ENCODE assay signal across 19 mouse cellular contexts in the genomic region with DNA sequence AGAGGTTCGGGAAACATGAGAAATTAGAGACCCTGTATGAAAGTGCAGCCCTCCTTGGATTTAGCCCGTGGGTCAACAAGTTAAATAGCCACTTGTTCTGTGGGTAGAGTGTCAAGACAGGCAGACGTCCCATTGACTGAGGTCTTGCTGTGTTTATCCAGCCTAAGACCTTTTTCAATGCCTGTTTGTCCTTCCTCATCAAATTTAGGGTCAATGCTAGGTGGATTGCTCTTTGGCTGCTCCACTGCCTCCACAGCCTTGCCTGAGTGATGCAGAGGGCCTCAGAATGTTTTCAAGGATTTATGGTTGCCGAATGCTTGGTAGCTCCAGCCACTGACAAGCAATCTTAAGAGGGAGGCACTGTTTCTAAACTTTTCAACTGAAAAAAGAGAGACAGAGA. TPM values are rescaled to one million over a fixed set of nuclear protein-coding genes. Genes with fewer than 3 reads are reported as not detected.
DNase-seq lines count a peak whose midpoint lies in the region; ATAC-seq and TF ChIP-seq lines count a peak whose summit lies in the region.
"Had no signal": no experiment of that assay in that cellular context is flagged by ENCODE, and none has a peak within 500 bp of the region (broad histone marks: within the 10 kb centered on the region; RNA-seq: fewer than 3 reads in every experiment).

No protein-coding gene starts in this region.

- H3K4me3 ChIP-seq in cerebellum, adult 2 months (replicated peaks; ENCODE audit: insufficient read depth, low read depth, low read length): no peak overlapping the region
- H3K4me3 ChIP-seq in forebrain, embryonic 14.5 days (ENCODE audit: low read depth, low read length): no peak overlapping the region
- peak overlapping the region; percentile 35 for H3K4me3 ChIP-seq in hindbrain, postnatal 0 days (ENCODE audit: low read length)
- no peak overlapping the region for H3K4me3 ChIP-seq in thymus, adult 2 months (ENCODE audit: control insufficient read depth, insufficient read depth, low read length)
- H3K4me3 ChIP-seq: intestine, embryonic 15.5 days; limb, embryonic 13.5 days had no signal

- no peak for TF ChIP-seq CTCF in cerebellum, adult 2 months (IDR thresholded peaks at IDR 0.05; ENCODE audit: borderline replicate concordance, insufficient read depth, low read depth, low read length)
- no peak for TF ChIP-seq CTCF in hindbrain, postnatal 0 days (IDR thresholded peaks at IDR 0.05; ENCODE audit: low read depth)
- no peak for TF ChIP-seq CTCF in thymus, adult 2 months (IDR thresholded peaks at IDR 0.05; ENCODE audit: borderline replicate concordance, control insufficient read depth, extremely low read depth, insufficient read depth, low read length, poor library complexity)

- no peaks in the 10 kb centered on the region for H3K27me3 ChIP-seq in cerebellum, adult 2 months (ENCODE audit: control insufficient read depth, insufficient read depth, low read length)
- H3K27me3 ChIP-seq in forebrain, embryonic 14.5 days (replicated peaks; ENCODE audit: control insufficient read depth, insufficient read depth, low read length): peaks cover 81% of the 10 kb centered on the region
- peaks cover 31% of the 10 kb centered on the region; the same call in 1 of the 2 replicates for H3K27me3 ChIP-seq in hindbrain, postnatal 0 days (ENCODE audit: insufficient read depth, low read length)
- peaks cover 2% of the 10 kb centered on the region; the same call in 1 of the 2 replicates for H3K27me3 ChIP-seq in thymus, adult 2 months (ENCODE audit: control insufficient read depth, insufficient read depth, low read length)

- peak overlapping the region; percentile 70 for H3K9ac ChIP-seq in forebrain, embryonic 14.5 days (ENCODE audit: low read length)
- H3K9ac ChIP-seq in hindbrain, postnatal 0 days (replicated peaks; ENCODE audit: low read length): peak overlapping the region; percentile 47
- H3K9ac ChIP-seq: intestine, embryonic 15.5 days; limb, embryonic 13.5 days had no signal

- H3K9me3 ChIP-seq in forebrain, embryonic 14.5 days (replicated peaks; ENCODE audit: control insufficient read depth, low read length): no peaks in the 10 kb centered on the region
- H3K9me3 ChIP-seq in hindbrain, postnatal 0 days (ENCODE audit: low read length): no peaks in the 10 kb centered on the region
- H3K9me3 ChIP-seq: intestine, embryonic 15.5 days; limb, embryonic 13.5 days had no signal

- 53% methylated on average over 4 of the region's 4 CpGs for WGBS in cerebellum, adult 2 months
- WGBS in forebrain, embryonic 14.5 days: 38% methylated on average over 4 of the region's 4 CpGs
- 23% methylated on average over 4 of the region's 4 CpGs for WGBS in hindbrain, postnatal 0 days
- 21% methylated on average over 4 of the region's 4 CpGs for WGBS in thymus, adult 2 months

- no peaks in the 10 kb centered on the region for H3K36me3 ChIP-seq in forebrain, embryonic 14.5 days (ENCODE audit: control insufficient read depth, insufficient read depth, low read length)
- H3K36me3 ChIP-seq in hindbrain, postnatal 0 days (ENCODE audit: insufficient read depth, low read length): no peaks in the 10 kb centered on the region
- H3K36me3 ChIP-seq in thymus, adult 2 months (ENCODE audit: control insufficient read depth, insufficient read depth, low read length): no peaks in the 10 kb centered on the region
- H3K36me3 ChIP-seq: intestine, embryonic 15.5 days; limb, embryonic 13.5 days had no signal

- H3K4me1 ChIP-seq in cerebellum, adult 2 months (ENCODE audit: control insufficient read depth, insufficient read depth, low read length): peaks cover 22% of the 10 kb centered on the region
- no peaks in the 10 kb centered on the region for H3K4me1 ChIP-seq in forebrain, embryonic 14.5 days (ENCODE audit: control insufficient read depth, insufficient read depth, low read length)
- no peaks in the 10 kb centered on the region; the same call in 1 of the 2 replicates for H3K4me1 ChIP-seq in hindbrain, postnatal 0 days (ENCODE audit: insufficient read depth, low read length)
- H3K4me1 ChIP-seq in thymus, adult 2 months (replicated peaks; ENCODE audit: control insufficient read depth, insufficient read depth, low read length): no peaks in the 10 kb centered on the region
- H3K4me1 ChIP-seq: intestine, embryonic 15.5 days; limb, embryonic 13.5 days had no signal

- no peak for TF ChIP-seq POLR2A in cerebellum, adult 2 months (IDR thresholded peaks at IDR 0.05; ENCODE audit: borderline replicate concordance, insufficient read depth, low read length)
- TF ChIP-seq POLR2A in thymus, adult 2 months (IDR thresholded peaks at IDR 0.05; ENCODE audit: control insufficient read depth, extremely low read depth, insufficient read depth, low read length, poor library complexity): no peak

- DNase-seq in cerebellum, adult 2 months: no peak
- no peak for DNase-seq in forebrain, embryonic 14.5 days (ENCODE audit: low spot score)
- DNase-seq in hindbrain, postnatal 0 days (ENCODE audit: low spot score): no peak
- DNase-seq in neural tube, embryonic 10.5 days (ENCODE audit: extremely low spot score, low spot score): peak; percentile 23
- no peak for DNase-seq in thymus, adult 2 months
- DNase-seq in adrenal gland, postnatal 25 days: no peak
- DNase-seq in testis, postnatal 14 days (ENCODE audit: low spot score): no peak
- DNase-seq: adrenal gland, postnatal 10 days; gastrocnemius, postnatal 10 days; heart, postnatal 10 days; right cerebral cortex, postnatal 25 days; thymus, postnatal 25 days had no signal

- ATAC-seq in cerebellum, adult (ENCODE audit: insufficient number of reproducible peaks, low FRiP score, low TSS enrichment): no peak
- no peak for ATAC-seq in forebrain, embryonic 14.5 days
- ATAC-seq in hindbrain, postnatal 0 days: no peak
- ATAC-seq: intestine, embryonic 15.5 days had no signal

- H3K27ac ChIP-seq in cerebellum, adult 2 months (ENCODE audit: insufficient read depth, low read length): peak overlapping the region; percentile 96
- H3K27ac ChIP-seq in forebrain, embryonic 14.5 days (ENCODE audit: low read depth, low read length): peak overlapping the region; percentile 89
- H3K27ac ChIP-seq in hindbrain, postnatal 0 days: peak overlapping the region; percentile 95
- H3K27ac ChIP-seq in thymus, adult 2 months (ENCODE audit: control insufficient read depth, insufficient read depth, low read length): no peak overlapping the region
- H3K27ac ChIP-seq: intestine, embryonic 15.5 days; limb, embryonic 13.5 days; macrophage had no signal

- peak overlapping the region; percentile 44 for H3K4me2 ChIP-seq in forebrain, embryonic 14.5 days (ENCODE audit: low read length)
- peak overlapping the region; percentile 62 for H3K4me2 ChIP-seq in hindbrain, postnatal 0 days (ENCODE audit: low read depth, low read length)
- H3K4me2 ChIP-seq: intestine, embryonic 15.5 days; limb, embryonic 13.5 days had no signal

RNA-seq across cellular contexts. Expression of a gene that starts 6.0 kb away (rescaled TPM):
- 1,121 and 1,289 TPM in 2 replicates for polyA plus RNA-seq in cerebellum, adult 2 months (2012; rRNA removed)
- 14.4 and 14.8 TPM in 2 replicates for polyA plus RNA-seq in forebrain, embryonic 14.5 days (2014; fragmentation: Nextera tagmentation; extraction: Ambion mirVana)
- total RNA-seq in hindbrain, postnatal 0 days (2014; rRNA removed): 281 and 342 TPM in 2 replicates
- polyA plus RNA-seq in hindbrain, postnatal 0 days (2015; fragmentation: Nextera tagmentation; extraction: Ambion mirVana): 19.7 and 21.5 TPM in 2 replicates
- 0.19 and 0.28 TPM in 2 replicates for polyA plus RNA-seq in thymus, adult 2 months (2012; rRNA removed)
- total RNA-seq in adrenal gland, postnatal 25 days (2021): not detected in 2 replicates
- total RNA-seq: common myeloid progenitor, adult 5-6 weeks had no signal
- polyA plus RNA-seq: intestine, embryonic 15.5 days; kidney, embryonic 16.5 days; macrophage had no signal

RNA-seq across cellular contexts. Expression of a gene that starts 9.4 kb away (rescaled TPM):
- polyA plus RNA-seq in cerebellum, adult 2 months (2012; rRNA removed): 37.4 and 45.3 TPM in 2 replicates
- polyA plus RNA-seq in forebrain, embryonic 14.5 days (2014; fragmentation: Nextera tagmentation; extraction: Ambion mirVana): 45.1 and 56.3 TPM in 2 replicates
- 107 and 144 TPM in 2 replicates for total RNA-seq in hindbrain, postnatal 0 days (2014; rRNA removed)
- 51.0 and 58.2 TPM in 2 replicates for polyA plus RNA-seq in hindbrain, postnatal 0 days (2015; fragmentation: Nextera tagmentation; extraction: Ambion mirVana)
- polyA plus RNA-seq in thymus, adult 2 months (2012; rRNA removed): not detected in 2 replicates
- not detected in 2 replicates for total RNA-seq in adrenal gland, postnatal 25 days (2021)
- total RNA-seq: adrenal gland, postnatal 10 days; common myeloid progenitor, adult 5-6 weeks; heart, postnatal 10 days had no signal
- polyA plus RNA-seq: intestine, embryonic 15.5 days; kidney, embryonic 16.5 days; liver, embryonic 16.5 days; macrophage had no signal

Comparison
In these comparisons a context has a peak if more than half of its experiments do, and no peak if none do; other contexts are left out.
1. RNA of a gene that starts 6.0 kb away (polyA plus RNA-seq): 1,121 to 1,289 TPM in cerebellum, adult 2 months; 19.7 to 21.5 TPM in hindbrain, postnatal 0 days, 14.4 to 14.8 TPM in forebrain, embryonic 14.5 days and 0.19 to 0.28 TPM in thymus, adult 2 months; every median in the first group is over 10 times any median in the second.
2. RNA of a gene that starts 9.4 kb away (polyA plus RNA-seq): 51.0 to 58.2 TPM in hindbrain, postnatal 0 days, 45.1 to 56.3 TPM in forebrain, embryonic 14.5 days and 37.4 to 45.3 TPM in cerebellum, adult 2 months; not detected in thymus, adult 2 months; every median in the first group is over 10 times any median in the second.